Mouse (Mus musculus) thymus, postnatal 25 days (tissue): ENCODE results near the gene Mum1.

Experiments used
- DNase-seq: peaks from one replicate; pipeline ENCODE4 v3.0.0; 2022

Mum1 gene

GRCm38 (mm10) chr10:80273847-80274246, 47.6 kb downstream of the Mum1 start:
- no peak for DNase-seq

- DNase-seq: no peak
Observed at GRCm38 (mm10) chr10:80276238-80276637, 50.0 kb downstream of the Mum1 start.

GRCm38 (mm10) chr10:80278390-80278789, 52.2 kb downstream of the Mum1 start:
- DNase-seq: no peak

GRCm38 (mm10) chr10:80279273-80279672, 53.0 kb downstream of the Mum1 start:
- DNase-seq: no peak

GRCm38 (mm10) chr10:80281304-80281703, 55.1 kb downstream of the Mum1 start:
- DNase-seq: no peak

- no peak for DNase-seq
Observed at GRCm38 (mm10) chr10:80281921-80282371, 55.7 kb downstream of the Mum1 start.

GRCm38 (mm10) chr10:80282481-80283441, 56.5 kb downstream of the Mum1 start:
- no peak for DNase-seq

- DNase-seq: no peak
Observed at GRCm38 (mm10) chr10:80285222-80286070, 59.2 kb downstream of the Mum1 start.

- DNase-seq: no peak
Observed at GRCm38 (mm10) chr10:80288097-80288496, 61.9 kb downstream of the Mum1 start.

GRCm38 (mm10) chr10:80288657-80289056, 62.4 kb downstream of the Mum1 start:
- DNase-seq: no peak

- DNase-seq: peak; percentile 93
Observed at GRCm38 (mm10) chr10:80292251-80293146, 66.3 kb downstream of the Mum1 start, which contains the start of gene Rps15. Gene Rps15, plus strand, starts transcription at chr10:80292453.

- DNase-seq: peak; percentile 25
Observed at GRCm38 (mm10) chr10:80293325-80293724, 67.1 kb downstream of the Mum1 start.
